Mouse (Mus musculus): Measurements from ENCODE around the gene Nacad.
"Not testable (repeated sequence)": the region's sequence is repeated elsewhere in the genome, so short reads cannot be mapped to it uniquely, and the experiment has no call there.

Gene Nacad

GRCm38 (mm10) chr11:6605491-6606399 is at the start of gene Nacad:
Nacad (minus strand) TSS chr11:6606053.
- peak; percentile 83 for DNase-seq (ENCODE audit: low spot score)

- peak; percentile 90 for DNase-seq (ENCODE audit: low spot score)
Measured at GRCm38 (mm10) chr11:6654903-6655302, 49.0 kb upstream of the Nacad start.

GRCm38 (mm10) chr11:6652978-6653377 is 47.1 kb upstream of the Nacad start:
- not testable (repeated sequence) for DNase-seq (ENCODE audit: low spot score)

GRCm38 (mm10) chr11:6650519-6650918 is 44.7 kb upstream of the Nacad start:
- no peak for DNase-seq (ENCODE audit: low spot score)

- no peak for DNase-seq (ENCODE audit: low spot score)
Measured at GRCm38 (mm10) chr11:6647831-6648724, 42.2 kb upstream of the Nacad start.

DNA sequence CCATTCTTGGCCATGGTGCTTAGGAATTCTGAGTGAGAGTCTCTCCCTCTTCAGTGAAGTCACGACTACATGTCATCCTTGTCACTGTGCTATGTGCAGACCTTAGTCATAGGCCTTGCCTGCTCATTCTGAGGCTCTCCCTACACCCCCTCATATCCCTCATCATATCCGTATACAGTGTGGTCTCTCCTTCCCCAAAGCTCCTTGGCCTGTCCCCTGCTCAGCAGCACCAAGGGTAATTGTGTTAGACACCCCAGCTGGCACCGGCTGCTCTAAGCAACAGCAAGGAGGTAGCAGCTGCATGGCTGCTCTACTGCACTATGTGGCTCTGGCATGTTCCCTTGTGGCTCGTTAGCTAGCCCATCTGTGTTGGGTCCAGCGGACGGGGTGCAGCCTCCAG is 38.7 kb upstream of the Nacad start:
- no peak for DNase-seq (ENCODE audit: low spot score)

- no peak for DNase-seq (ENCODE audit: low spot score)
Measured at GRCm38 (mm10) chr11:6639072-6639471, 33.2 kb upstream of the Nacad start.

GRCm38 (mm10) chr11:6638537-6638936 is 32.7 kb upstream of the Nacad start, which contains the start of gene Wap:
Wap (minus strand) TSS chr11:6638637.
- no peak for DNase-seq (ENCODE audit: low spot score)

- DNase-seq (ENCODE audit: low spot score), result no peak
Measured at GRCm38 (mm10) chr11:6636150-6636549, 30.3 kb upstream of the Nacad start.

DNA sequence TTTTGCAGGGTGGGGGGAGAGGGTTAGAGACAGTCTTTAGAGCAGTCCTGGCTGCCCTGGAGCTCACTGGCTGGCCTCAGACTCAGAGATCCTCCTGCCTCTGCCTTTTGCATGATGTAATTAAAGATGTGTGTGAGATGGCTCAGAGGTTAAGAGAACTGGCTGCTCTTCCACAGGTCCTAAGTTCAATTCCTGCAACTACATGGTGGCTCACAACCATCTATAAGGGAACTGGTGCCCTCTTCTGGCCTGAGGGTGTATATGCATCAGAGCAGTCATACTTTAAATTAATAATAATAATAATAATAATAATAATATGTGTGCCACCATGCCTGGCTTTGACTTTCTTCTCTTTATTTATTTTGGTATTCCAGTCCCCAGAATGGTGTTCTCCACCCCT is 23.8 kb upstream of the Nacad start:
- DNase-seq (ENCODE audit: low spot score), result no peak

DNA sequence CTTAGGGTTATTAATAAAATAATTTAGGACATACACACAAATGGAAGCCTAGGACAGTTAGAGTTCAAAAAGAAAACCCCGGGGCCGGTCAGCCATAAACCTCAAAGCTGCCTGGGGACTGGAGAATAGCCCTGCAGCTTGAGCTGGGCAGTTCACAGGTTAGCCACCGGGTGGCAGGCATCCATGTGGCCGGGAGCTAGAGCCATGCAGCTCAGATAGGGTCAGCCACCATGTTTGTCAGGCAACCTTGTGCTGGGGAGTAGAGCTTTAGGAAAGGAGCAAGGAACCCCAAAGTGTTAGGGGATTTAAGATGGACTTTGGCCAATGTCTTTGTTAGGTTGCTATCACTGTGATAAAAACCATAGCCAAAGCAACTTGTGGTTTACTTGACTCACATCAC is 22.7 kb upstream of the Nacad start:
- DNase-seq (ENCODE audit: low spot score), result peak; percentile 49

DNA sequence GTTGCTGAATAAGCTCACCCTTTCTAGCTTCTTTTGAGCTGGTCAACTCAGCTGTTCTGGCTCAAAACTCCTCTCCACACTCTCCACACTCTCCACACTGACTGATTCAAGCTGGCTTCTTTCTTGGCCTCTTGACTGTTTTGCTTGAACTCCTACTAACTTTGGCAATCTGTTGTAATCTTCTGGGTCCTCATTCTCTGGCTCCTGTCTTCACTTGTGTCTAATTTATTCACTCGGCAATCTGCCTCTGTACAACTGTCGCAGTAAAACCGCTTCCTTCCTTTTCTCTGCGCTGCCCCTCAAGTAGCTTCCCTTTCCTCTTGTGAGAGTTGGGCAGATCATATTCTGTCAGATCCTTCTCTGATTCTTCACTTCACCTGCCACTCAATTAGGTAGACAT is 21.9 kb upstream of the Nacad start:
- DNase-seq (ENCODE audit: low spot score), result no peak

DNA sequence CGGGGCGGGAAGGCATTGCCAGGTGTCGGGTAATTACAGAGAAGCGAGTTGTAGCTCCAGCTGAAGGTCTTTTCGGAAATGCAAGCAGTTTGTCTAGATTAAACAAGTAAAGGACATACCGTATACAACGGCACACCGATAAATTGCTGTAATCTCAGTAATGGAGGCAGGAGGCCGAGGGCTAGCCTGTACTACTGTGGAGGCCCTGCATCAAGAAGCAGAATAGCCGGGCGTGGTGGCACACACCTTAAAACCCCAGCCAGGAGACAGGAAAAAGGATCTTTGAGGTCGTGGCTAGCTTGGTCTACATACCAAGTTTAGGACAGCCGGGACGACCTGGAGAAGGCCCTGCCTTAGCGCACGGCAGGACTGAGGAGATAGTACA is 20.5 kb upstream of the Nacad start:
- DNase-seq (ENCODE audit: low spot score), result no peak

- peak; percentile 94 for DNase-seq (ENCODE audit: low spot score)
Measured at GRCm38 (mm10) chr11:6625478-6626387, 19.9 kb upstream of the Nacad start, which contains the start of gene Tbrg4. Tbrg4 (minus strand) TSS chr11:6626067.

DNA sequence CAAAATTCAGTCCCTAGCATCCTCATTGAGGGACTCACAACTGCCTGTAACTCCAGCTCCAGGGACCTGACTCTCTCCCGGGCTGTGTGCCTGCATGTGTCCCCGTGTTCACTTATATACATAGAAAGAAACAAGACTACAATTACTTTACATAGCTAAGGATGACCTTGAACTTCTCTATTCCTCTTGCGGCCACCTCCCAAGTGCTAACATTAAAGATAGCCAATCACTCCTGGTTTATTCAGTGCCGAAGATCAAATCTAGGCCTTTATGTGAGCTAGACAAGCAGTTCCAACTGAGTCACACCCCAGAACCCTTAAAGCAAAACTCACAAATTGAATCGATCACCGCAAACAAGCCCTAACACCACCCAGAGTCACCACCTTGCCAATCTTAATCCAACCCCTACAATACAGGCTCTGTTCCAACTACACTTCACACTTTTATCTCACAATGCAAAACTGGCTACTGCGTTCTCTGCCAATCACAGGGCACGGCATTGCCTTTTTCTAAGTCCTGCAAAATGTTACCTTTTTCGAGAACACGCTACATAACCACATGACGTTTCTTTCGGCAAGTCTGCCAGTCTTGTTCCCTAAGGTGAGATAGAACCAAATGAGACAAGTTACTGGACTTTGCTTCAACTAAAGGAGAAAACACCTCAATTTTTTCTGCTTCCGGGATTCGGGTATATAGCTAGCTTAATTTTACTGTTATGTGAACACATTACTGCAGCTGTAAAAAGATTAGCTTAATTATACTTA is 18.9 kb upstream of the Nacad start:
- DNase-seq (ENCODE audit: low spot score), result no peak

- DNase-seq (ENCODE audit: low spot score), result no peak
Measured at GRCm38 (mm10) chr11:6623704-6624103, 17.9 kb upstream of the Nacad start.

DNA sequence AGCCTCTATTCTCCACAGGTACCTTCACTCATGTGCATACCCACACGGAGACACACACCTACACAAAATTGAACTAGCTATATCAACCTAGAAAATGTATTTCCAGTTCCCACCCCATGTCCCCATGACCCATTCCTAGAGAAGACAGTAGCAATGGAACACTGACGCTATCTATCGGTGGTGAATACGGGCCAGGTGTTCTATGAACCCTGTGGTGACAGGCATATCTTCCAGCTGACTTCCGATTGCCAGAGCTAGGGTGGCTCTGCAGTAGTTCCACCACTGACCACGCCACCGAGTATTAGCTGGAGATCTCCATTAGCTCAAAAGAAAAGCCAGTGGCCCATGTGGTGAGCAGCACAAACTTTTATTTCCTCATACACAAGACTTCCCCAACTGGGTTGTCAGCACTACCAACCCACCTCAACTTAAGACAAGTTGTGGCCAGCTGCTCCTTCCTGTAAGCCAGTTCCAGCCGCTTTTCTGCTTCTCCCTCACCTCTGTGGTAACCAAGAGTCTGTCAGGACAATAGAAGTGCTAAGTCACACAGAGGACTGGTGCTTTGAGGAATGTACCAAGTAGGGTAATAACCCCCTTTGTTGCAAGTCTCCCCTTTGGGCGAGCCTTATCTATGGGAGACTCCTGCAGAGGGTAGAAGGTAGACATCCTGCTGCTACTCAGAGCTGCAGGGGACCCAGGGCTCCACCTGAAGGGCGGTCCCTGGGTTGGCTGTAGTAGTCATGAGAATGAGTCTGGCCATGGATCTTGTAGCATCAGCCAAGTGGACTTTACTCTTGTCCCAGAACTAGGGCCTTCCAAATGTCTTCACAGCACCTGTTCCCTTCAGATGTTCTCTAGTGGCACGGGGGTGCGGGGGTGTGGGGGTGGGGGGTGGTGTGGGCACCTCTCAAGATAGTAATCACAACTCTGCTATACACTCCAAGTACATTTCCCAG is 9.7 kb upstream of the Nacad start:
- DNase-seq (ENCODE audit: low spot score), result no peak

DNA sequence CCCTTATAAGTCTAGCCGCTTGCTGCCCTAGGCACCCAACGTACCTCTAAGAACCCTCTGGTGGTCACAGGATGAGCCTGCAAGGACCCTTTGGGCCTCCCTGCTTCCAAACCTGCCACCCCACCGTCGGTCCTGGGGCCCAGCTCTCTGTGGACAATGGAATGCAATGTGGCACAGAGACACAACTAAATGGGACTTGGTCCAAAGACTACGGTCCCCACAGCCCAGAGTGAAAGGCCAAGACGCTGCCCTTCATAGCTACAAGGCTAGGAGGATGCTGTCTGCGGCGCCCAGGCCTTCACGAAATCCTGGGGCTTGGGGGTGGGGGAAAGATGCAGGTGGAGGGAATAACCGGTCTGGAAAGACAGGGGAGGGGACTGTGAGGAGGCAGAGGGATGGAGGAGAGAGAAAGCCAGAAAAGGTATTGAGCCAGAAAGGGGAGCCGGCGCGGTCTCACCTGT is 802 bp downstream of the Nacad start:
- DNase-seq (ENCODE audit: low spot score), result peak; percentile 50

GRCm38 (mm10) chr11:6604604-6604936 is 1.3 kb downstream of the Nacad start:
- no peak for DNase-seq (ENCODE audit: low spot score)
